Mouse (Mus musculus): ENCODE measurements around the gene Rdh8.
"Not testable (repeated sequence)": the region's sequence is repeated elsewhere in the genome, so short reads cannot be mapped to it uniquely, and the experiment has no call there.

The Rdh8 gene

DNA sequence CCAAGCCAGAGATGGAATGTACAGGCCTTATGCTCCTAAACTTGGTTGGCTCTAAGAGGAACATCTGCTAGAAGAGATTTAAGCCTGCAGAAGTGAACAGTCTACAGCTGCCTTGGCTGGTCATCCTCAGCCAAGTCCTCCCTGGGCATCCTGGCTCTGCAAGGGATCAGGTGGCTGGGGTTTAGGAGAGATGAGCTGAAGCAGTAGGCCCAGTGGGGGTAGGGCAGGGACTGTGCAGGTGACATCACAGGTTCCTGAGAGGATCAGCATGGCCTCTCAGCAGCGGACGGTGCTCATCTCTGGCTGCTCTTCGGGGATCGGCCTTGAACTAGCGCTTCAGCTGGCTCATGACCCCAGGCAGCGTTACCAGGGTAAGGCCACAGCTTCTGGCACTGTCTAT, at the start of gene Rdh8:
Gene Rdh8 (plus strand): TSS at position 268 of the 400 bp plus-strand sequence.
- DNase-seq: no peak

DNA sequence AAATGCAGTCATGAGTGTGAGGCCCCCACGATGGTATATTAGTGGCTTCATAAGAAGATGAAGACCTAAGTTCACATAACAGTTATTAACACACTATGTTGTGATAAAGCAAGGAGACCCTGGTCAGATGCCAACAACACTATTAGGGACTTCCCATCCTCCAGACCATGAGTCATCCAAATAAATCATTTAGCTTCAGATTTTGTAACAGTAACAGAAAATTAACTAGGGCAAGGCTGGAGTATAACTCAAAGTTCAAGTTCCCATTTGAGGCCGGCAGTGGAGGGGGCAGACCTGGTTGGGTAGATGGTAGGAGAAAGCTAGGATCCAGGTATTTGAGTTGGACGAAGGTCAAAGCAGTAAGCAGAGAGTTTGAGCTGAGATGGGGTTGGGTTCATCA, 37.0 kb upstream of the Rdh8 start:
- DNase-seq: no peak

DNA sequence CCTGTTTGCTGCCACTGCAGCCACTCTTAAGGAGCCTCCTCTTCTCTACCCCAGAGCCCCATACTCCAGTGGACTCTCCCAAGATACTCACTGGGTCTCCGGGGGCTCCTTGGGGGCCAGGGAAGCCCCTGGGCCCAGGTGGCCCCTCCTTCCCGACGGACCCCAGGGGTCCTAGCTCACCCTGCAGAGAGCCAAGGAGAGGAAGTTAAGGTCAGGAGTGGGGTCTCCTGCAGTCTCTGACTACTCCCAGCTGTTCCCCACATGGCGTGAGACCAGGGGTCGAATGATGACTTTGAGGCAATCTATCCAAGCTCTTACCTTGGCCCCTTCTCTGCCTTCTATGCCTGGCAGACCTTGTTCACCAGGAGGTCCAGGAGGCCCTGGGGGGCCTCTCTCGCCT, 33.2 kb upstream of the Rdh8 start:
- DNase-seq: no peak

DNA sequence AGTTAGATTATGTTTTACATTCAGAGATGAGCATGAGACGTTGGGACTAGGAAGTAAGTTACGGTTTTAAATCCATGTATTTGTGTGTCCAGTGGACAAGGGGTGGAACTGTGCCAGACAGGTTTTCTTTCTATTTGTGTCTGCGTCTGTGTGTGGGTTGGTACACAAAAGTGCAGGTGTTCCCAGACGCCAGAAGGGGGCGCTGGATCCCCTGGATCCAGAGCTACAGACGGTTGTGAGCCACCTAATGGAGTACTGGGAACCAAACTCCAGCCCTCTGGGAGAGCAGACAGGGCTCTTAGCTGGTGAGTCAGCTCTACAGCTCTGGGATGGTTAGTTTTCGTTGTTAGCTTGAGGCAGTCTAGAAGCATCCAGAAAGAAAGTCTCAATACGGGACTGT, 30.3 kb upstream of the Rdh8 start:
- no peak for DNase-seq

DNA sequence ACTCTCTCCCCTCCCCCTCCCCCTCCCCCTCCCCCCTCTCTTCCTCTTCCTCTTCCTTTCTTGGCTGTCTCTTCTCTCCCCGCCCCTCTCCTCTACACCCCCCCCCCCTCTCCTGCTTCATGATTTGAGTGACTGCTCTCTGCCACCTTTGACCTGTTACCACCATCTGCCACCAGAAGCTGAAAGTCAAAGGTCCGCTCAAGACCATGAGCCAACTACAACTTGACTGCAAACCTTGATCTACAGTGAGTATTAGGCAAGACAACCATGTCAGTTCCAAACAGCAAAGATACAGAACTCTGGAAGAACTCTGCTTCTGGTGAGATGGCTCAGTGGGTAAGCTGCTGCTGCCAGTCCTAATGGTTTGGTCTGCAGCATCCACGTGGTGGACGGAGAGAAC, 28.7 kb upstream of the Rdh8 start:
- no peak for DNase-seq

DNA sequence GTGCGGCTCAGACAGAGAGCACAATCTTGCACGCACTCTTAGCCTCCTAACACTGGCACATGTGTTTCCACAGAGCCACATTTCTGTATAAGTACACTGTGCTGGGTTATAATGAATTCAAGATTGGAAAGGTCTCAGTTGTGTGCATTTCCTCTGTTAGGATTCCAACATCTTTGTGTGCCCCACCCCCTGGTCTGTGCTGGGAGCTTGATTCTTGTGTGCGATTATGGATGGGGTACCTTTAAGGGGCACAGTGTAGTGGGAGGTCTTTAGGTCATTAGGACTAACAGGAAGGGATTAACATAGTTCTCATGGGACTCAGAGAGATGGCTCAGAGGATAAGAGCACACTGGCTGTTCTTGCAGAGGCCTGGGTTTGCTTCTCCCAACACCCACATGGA, 28.0 kb upstream of the Rdh8 start:
- no peak for DNase-seq

DNA sequence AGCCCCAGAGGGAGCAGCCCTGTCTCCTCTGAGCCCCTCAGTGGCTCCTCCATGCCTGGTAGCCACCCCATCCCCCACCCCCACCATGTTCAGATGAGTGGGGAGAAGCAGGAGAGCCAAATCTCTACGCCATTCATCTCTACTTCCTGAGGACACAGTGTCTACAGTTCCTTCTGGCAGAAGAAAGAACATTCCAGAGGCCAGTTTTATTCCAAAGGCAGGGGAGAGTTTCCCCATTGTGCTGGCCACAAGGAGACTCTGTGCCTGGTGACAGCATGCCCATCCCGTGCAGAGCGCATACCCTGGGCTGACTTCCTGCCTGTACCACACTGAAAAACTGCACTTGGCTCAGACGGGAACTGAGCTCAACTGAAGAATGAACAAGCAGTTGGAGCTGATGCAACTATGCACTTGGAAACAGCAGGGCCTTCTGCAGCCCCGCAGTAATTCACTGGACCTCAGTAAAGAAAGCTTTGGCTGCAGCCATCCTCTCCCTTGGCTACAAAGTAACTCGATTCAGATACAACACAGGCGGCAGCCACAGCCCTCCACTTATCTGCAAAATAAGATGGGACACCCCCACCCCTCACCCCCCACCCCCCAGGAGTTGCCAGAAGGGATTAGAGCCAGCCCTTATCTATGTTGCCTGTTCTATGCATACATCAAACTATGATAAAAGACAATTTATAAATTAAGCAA, 24.0 kb upstream of the Rdh8 start:
- no peak for DNase-seq

DNA sequence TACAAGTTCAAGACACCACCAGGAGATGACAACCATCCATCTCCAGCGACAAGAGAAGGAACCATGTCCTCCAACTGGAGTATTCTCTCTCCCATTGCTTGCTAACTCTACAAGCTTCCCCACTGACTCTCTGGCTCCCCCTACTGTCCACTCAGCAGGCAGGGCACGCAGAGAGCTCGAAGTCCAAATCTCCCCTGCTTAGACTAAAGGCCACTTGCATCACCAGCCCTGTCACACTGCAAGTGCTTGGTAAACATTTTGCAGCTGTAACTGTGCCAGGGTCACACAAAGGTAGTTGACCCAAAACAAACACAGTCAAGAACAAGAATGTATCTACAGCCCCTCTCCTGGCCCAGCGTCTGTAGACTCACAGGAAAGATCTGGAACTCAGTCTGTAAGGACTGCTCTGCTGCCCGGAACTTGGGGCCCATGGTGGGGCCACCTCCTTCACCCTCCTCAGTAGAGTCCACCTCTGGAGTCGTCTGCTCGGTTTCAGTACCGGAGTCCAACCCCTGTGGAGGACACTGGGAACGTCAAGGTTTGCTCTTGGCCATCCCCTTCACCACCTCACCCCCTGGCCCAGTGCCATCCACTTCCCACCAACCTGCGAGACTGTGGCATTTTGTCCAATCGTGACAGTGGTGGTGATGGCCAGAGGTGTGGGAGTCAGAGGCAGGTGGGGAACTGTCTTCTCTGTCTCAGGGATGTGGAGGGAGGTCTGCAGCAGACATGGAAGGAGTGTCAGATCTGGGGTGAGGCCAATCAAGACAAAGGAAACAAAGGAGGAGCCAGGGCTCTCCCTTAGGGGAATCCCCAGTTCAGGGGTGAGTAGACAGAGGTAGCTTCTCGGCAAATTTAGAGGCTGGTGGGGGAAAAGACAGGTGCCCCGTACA, 13.8 kb upstream of the Rdh8 start:
- DNase-seq: peak; percentile 33 to 35

DNA sequence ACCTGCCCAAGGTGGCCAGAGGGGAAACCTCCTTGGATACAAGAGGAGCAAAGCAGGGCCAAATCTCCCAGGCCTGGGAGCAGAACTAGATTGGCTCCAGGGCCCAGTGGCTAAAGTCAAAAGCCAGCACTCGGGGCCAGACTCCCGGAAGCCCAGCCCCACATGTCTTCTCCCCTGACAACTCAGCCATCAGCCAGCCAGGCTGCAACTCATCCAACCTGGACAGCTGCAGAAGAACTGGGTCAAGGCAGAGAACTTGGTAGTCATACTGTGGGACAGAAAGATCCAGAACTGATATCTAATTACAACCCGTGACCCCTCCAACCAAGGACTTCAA, 13.2 kb upstream of the Rdh8 start:
- DNase-seq: no peak

DNA sequence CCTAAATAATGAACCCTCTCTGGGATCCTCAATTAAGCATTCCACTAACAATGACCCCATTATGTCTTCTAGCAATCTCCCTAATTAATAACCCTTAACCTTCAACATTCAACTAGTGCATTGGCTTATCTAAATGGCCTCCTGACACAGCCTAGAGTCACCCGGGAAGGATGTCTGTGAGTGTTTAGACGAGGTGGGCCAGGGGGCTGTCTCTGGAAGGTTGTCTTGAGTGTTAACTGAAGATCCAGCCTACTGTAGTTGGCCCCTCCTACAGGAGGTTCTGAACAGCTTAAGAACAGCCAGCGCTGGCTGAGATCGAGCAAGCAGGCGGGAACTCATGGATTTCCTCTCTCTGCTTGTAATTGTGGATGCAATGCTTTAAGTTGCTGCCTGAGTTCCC, 12.6 kb upstream of the Rdh8 start:
- no peak for DNase-seq

DNA sequence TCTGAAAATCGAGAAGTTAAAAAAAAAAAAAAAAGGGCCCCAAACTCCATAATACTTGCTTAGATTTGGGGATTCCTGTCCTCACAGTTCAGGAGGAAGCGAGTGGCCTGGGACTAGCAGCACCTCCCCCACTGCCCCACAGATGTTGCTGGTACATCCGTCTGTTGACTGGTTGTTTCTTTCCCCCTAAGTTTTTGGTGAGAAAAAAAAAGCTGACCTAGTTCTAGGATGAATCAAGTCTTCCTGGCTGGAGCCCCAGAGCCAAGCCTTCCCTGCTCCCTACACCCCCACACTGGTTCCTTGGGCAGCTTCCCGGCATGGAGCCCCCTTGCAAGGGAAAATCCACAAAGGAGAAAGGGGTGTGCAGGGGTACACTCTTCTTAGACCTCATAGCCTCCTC, 8.0 kb upstream of the Rdh8 start:
- DNase-seq: no peak

DNA sequence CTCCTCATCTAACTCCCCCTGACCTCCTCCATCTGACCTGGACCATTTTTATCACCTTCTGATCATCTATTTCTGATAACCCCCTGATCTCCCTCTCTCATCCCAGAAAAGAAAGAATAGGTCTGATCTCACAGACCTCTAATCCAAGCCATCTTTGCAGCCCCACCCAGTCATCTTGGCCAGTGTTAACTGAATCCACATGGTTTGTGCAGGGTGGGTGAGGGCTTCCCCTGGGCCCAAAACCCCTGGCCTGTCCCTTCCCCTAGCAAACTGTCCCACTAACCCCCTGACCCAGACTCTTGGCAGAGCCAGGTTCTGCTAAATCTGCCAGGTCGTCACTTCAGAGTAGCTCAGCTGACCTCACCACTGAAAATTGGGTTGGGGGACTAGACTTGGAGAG, 7.5 kb upstream of the Rdh8 start:
- DNase-seq: no peak

DNA sequence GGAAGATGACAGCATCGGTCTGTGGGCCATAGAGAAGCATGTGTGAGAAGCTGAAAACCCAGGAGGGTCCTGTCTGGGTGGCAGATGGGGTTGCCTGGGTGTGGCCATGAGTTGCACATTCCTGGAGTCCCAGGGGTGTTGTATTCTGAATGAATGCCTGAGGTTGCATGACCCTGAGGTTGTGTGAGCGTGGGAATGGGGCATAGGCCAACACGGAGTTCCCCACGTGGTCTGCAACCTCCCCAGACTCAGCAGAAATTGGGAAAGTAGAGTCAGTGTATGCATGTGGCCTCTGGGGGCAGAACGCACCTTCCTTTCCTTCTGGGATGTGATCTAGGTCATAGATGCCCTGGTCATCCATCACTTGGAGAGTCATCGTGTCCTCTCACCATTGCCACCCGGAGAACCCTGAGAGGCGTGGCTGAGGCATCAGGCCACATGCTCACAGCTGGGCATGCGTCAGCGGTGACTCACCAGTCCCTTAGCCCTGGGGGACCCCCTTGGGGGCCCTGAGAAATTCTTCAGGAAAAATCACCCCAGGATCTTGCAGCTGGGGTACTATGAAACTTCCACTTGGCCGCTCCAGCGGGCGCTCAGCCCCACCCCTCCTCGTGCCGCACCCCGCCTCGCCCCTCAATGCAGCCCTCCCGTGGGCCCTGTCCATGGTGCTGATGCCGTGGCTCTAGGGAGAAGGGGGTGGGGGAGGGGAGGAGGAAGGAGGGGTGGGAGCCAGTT, 5.6 kb upstream of the Rdh8 start:
- peak; percentile 18 to 21 for DNase-seq

DNA sequence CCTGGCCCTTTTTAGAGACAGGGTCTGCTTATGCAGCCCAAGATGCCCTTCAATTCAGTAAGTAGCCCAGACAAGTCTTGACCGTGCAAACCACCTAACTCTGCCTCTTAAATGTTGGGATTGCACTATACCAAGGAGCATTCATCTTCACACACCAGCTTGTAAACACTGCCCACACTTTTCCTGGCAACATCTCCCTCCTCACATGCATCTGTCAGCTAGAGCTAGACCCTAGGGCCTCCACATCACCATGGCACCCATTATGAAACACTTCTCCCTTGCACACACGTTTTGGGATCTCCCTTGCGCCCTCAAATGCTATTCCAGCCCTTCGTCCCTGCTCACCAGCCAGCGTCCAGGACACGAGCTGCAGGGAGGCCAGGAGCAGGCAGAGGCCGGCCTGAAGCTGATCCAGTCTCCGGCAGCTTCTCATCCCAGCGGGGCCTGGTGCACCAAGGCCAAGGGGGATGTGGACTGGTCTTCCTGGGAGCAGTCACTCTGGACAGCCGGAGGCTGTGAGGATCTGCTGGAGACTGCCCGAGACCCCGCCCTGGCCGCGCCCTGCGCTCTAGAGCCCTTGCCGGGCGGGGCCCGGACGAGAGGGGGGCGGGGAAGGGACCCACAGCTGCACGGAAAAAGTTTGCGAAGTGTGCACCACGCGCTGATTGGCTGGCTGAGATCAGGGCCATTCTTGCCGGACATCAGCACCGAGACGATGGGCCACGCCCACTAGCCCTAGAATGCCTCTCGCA, 3.6 kb upstream of the Rdh8 start, which contains the start of gene Col5a3:
Gene Col5a3 (minus strand): TSS at position 547 of the 752 bp plus-strand sequence.
- DNase-seq: no peak

DNA sequence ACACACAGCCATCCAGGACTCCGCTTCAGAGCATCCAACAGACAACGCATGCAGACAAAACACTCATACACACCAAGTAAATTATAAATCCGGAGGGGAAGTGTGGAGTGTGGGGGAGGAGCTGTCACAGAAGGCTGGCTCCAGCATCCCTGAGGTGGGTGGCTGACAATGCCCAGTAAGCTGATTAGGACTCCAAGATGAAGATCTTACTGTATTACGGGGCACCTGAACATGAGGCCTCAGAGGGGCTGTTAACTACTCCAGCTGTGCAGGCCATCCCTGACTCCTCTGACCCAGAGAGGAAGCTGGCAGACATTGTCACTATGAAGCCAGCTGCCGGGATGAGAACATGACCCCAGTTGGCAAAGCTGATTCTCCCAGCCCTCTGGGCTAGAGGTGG, 1.7 kb downstream of the Rdh8 start:
- no peak for DNase-seq

DNA sequence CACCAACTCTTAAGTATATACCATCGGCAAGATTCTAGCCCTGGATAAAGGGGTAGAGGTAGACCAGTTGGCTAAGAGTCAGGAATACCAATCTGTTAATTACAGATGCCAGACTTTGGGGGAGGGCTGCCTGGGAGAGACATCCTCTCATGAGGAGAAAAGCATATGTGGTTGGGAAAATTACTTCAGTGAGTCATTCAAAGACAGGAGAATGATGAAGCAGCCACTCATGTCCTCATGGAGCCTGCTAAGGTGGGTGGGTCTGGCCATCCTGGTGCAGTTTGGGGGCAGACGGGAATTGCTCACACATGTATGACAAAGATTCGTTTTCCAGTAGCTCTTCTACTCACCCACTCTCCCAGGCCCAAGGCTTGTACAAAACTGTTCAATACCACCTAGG, 4.5 kb downstream of the Rdh8 start:
- no peak for DNase-seq

DNA sequence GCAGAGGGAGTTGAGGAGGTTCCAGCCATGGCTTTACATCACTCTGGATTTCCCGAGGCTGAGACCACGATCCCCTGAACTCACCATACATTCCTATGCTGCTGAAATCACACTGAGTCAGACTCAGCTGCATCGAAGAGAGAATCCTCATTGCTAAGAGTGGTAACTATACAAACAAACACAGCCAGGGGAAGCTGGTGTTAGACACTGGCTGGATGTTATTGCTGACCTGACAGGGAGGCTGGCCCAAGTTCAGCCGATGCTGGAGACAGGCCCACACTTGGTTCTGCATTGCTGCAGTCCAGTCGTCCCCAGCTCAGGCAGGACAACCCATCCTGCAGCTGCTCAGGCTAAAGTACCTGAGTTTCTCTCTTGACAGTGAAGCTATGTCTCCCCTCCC, 7.5 kb downstream of the Rdh8 start:
- no peak for DNase-seq

DNA sequence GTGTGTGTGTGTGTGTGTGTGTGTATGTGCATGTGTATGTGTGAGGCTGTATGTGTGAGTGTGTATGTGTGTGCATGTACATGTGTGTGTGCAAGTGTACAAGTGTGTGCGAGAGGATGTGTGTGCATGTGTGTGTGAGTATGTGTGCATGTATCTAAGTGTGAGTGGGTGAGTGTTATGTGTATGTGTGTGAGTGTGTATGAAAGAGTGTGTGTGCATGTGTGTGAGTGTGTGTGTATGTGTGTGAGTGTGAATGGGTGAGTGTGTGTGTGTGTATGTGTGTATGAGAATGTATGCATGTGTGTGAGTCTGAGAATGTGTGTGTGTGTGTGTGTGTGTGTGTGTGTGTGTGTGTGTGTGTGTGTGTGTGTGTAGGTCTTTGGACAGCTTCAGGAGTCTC, 9.8 kb downstream of the Rdh8 start:
- DNase-seq: no peak

DNA sequence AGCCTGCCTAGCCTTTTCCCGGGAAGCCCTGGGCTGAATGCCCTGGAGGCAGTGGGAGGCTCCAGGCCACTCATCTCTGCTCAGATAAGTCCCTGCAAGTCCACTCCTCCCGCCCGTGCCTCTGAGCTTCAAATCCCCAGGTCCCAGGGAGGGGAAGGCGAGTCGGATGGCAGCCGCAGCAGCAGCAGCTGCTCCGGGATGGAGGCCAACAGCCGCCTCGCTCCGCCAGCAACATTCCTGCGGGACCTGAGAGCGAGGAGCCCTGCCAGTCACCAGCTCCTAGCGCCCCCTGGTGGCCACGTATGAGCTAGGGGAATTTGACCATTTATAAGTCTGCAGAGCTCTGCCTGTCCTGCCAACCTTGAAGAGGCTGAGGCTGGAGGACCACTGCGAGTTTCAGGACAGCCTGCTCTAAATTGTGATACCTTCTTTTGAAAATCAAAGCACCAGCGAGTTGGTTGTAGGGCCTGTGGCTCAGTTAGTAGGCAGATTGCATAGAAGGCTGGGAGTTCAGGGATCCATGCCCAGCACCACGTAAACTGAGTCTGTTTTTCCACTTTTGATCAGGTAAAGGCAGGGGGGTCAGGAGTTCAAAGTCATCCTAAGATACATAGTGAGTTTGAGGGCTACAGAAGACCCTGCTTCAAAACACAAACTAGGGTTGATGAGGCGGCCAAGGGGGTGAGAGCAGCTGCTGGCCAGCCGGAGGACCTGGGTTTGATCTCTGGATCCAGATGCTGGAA, 12.8 kb downstream of the Rdh8 start:
- peak; percentile 62 to 69 for DNase-seq

DNA sequence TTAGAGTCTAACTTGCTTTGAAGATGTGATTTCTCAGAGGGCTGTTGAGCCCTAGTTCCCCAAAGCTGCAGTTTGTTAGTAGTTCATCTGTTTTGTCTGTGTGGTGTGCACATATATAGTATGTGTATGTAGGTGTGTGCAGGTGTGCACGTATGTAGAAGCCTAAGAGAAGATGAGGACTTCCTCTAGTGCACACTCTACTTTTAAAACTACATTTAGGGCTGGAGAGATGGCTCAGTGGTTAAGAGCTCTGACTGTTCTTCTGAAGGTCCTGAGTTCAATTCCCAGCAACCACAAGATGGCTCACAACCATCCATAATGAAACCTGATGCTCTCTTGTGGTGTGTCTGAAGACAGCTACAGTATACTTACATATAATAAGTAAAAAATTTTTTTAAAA, 16.6 kb downstream of the Rdh8 start:
- DNase-seq: no peak

DNA sequence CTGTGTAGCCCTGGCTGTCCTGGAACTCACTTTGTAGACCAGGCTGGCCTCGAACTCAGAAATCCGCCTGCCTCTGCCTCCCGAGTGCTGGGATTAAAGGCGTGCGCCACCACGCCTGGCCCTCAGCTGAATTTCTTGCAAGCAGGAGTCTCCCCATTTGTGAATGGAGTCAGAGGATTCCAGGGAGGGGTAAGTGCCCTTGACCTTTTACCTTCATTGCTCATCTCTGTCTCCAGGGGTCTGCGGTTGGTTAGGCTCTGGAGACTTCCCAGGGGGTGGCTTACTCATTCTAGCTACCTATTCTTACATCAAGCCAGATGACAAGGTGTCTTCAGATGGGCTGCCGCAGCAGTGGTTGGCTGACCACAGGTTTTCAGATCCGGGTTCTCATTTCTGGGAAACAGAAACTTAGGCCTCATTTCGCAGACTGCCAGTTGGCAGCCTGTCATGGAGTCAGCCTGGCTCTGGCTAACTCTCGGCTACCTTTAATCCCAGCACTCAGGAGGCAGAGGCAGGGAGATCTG, 17.2 kb downstream of the Rdh8 start:
- not testable (repeated sequence) for DNase-seq
